Mouse (Mus musculus) heart, adult 11 months (tissue): ENCODE data around the gene Gda.

ENCODE experiments used
- DNase-seq: peaks from one replicate; pipeline ENCODE4 v3.0.0; 2022

The Gda gene

GRCm38 (mm10) chr19:21372395-21373072 lies 100.7 kb downstream of the Gda start:
- DNase-seq: no peak

DNA sequence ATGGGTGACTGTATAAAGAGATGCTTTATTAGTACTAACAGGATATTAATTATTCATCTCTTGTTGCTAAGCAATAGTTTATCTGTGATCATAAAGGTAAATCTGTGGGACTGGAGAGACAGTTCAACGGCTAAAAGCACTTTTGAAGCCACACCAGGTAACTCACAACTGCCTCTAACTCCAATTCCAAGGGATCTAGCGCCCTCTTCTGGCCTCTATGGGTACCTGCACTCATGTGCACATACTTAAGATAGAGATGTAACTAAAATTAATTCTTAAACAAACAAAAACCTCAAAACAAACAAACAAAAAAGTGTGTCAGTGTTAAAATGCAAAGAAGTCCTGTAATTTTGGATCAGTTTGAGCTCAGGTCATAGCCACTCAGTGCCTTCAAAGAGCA lies 101.9 kb downstream of the Gda start:
- DNase-seq: no peak

DNA sequence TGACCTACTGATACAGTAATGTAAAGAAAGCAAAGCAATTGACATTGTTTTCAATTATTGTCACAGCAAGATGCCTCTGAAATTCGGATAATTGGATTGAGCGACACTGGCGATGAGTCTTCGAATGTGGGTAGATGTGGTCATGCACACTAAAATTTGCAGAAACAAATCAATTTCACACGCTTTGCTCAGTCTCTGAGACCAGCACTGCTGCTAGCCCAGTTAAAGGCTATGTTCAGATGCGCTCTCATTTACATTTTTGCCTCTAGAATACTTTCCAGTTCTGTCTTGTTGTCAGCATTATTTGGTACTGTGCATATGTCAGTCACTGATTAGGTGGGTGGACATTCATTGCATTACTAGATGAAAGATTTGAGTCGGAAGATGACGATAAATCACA lies 102.5 kb downstream of the Gda start:
- DNase-seq: no peak

GRCm38 (mm10) chr19:21369175-21369574 lies 104.1 kb downstream of the Gda start:
- DNase-seq: no peak

DNA sequence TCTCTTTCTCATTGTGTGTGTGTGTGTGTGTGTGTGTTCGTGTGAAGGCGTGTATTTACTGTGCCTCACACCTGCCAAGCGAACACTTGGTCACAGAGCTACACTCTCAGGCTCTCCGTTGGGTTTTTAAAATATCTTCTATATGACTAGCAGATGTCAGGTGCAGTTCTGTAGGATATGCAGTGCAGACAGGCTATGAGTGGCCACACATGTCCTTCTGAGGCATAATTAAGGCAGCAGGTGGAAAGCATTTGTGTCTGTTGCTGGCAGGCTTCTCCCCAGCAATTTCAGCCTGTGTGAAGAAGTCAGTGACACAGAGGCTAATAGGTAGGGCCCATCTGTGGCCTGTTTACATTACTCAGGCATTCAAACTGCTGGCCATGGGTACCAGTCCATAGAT lies 104.7 kb downstream of the Gda start:
- DNase-seq: no peak

GRCm38 (mm10) chr19:21357792-21358191 lies 115.5 kb downstream of the Gda start:
- DNase-seq: no peak

- DNase-seq: no peak
Observed at GRCm38 (mm10) chr19:21349634-21350033, 123.6 kb downstream of the Gda start.

DNA sequence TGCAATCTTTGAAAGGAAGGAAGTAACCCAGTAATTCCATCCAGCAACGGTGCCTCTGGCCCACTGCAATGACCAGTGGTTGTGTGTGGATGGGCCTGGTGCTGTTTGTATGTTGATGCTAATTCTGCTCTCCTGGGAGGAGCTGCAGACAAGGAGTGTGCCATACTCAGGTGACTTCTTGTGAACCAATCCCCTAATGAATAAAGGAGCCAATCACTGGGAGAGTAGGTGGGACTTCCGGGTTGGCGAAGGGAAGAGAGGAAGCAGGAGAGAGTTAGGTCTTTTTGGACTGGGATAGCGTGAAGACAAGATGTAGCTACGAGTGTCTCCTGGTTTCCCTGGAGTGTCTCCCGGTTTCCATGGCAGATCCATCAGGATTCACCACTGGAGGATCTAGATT lies 126.6 kb downstream of the Gda start:
- DNase-seq: no peak
